Mouse (Mus musculus) bone marrow, adult 2 months (tissue): ENCODE results near the gene Trmu.

Source experiments
- CTCF ChIP-seq: fragments of 200-500 bp; IDR thresholded peaks from 2 replicates; pipeline ENCODE4 v1.5.1; 2011; ENCODE audit warnings: low read length, control low read depth; ENCODE audit not compliant: control insufficient read depth, insufficient read depth
- POLR2A ChIP-seq: fragments of 200-500 bp; IDR thresholded peaks from 2 replicates; pipeline ENCODE4 v1.6.1; 2011; ENCODE audit warnings: low read depth, mild to moderate bottlenecking, control low read depth, low read length, borderline replicate concordance; ENCODE audit not compliant: control insufficient read depth

DNA sequence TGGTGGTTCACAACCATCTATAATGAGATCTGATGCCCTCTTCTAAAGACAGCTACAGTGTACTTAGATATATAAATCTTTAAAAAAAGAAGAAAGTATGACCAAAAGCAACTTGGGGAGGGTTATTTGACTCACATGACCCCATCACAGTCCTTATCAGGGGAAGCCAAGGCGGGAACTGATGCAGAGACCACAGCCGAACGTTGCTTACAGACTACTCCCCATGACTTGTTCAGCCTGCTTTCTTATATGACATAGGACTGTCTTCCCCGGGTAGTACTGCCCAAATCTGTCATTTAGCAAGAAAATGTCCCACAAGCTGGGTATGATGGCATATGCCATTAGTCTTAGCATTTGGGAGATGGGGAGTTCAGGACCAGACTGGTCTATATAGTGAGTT is 10.1 kb downstream of the Trmu start:
- TF ChIP-seq POLR2A: no peak
- TF ChIP-seq CTCF: no peak
